Mouse (Mus musculus): Measurements from ENCODE around the gene Muc1.
A peak's percentile ranks its signal among the peaks of the same experiment; 100 is the strongest.

Muc1 gene

DNA sequence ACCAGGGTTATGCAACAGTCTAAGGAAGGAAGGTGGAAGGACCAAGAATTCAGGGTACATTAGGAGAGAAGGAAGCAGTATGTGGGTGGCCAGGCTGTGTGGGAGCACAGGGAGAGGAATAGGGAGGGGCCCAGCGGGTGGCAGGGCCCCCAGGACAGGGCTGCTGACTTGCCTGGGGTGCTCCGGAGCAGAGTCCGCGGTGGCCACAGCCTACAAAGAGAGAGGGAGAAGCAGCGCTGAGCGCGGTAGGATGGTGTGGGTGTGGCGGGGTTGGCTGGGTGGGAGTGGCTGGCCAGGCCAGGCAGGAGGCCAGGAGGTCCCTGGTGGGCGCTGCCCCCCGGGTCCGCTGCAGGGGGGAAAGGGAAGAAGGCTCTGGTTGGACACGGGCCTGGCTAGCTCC, 9.6 kb downstream of the Muc1 start:
- no peak for DNase-seq

DNA sequence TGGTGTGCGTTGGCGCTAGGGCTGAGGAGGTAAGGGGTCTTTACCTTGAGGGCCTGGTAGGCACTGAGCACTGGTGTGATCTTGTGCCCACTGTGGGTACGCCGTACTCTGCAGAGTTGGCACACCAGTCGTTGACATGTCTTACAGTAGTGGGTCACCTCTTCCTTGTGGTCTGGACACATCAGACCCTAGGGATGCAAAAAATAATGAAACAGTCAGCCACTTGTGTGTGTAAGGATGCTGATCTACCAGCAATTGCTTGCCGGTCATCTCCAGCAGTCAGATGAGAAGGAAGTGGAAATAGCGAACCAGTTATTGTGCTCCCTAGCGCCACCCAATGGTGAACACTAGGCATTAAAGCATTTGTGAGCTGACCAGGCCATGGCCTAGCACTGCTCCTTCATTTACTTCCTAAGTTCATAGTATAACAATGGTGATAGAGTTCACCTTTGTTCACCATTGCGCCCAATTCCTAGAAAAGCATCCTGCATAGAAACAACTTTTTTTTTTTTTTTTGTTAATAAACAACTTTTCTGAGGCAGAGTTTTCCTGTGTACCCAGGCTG, 13.6 kb downstream of the Muc1 start:
- DNase-seq, result peak; percentile 72

DNA sequence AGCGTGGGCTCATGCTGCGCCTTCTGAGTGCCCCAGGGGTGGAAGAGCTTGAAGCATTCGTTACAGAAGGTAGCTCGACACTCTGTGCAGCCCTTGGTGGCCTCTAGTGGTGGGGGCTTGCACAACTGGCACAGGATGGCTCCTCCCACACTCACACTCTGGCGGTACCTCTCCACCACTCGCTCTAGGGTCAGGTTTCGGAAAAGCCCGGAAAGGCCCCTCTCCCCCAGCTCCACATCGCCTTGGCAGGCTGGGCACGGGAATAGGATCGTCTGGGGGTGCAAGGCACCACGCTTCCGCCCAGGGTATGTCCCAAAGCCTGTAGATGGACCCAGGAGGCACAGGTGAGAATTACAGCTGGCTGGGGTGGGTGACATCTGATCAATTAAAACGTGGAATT, 14.8 kb downstream of the Muc1 start:
- peak; percentile 35 for DNase-seq

DNA sequence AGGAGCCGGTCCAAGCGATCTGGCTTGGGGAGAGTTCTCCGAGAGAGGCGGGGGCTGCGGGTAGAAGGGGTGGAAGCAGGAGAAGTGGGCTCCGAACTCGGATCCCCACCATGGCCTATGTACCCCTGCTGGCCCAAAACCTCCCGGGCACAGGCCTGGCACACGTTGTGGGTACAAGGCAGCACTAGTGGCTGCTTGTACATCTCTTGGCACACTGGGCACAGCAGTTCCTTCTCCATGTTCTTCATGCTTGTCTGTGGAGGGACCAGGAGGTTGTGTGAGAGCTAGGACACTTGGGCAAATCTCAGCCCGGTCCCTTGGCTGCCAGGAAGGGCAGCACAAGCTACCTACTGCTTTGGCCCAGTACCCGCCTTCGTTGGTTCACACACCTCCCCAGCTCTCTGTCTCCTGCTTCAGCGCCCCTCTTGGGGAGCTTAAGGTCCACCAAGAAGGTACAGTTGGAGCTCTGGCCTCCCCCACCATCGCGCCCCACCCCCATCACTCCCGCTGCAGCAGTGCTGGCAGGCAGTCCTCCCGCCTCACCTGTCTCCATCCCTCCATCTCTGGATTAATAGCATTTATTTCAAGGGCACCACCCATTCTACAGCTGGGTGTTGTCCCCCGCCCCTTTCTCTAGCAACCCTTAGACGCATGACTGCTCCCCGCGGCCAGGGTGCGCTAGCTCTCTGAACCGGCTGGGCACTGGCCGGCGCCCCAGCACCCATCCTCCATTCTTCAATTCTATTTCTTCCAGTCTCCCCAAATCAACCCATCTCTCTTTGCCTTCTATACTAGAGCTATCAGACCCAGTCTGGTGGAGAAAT, 15.5 kb downstream of the Muc1 start:
- DNase-seq, result no peak

DNA sequence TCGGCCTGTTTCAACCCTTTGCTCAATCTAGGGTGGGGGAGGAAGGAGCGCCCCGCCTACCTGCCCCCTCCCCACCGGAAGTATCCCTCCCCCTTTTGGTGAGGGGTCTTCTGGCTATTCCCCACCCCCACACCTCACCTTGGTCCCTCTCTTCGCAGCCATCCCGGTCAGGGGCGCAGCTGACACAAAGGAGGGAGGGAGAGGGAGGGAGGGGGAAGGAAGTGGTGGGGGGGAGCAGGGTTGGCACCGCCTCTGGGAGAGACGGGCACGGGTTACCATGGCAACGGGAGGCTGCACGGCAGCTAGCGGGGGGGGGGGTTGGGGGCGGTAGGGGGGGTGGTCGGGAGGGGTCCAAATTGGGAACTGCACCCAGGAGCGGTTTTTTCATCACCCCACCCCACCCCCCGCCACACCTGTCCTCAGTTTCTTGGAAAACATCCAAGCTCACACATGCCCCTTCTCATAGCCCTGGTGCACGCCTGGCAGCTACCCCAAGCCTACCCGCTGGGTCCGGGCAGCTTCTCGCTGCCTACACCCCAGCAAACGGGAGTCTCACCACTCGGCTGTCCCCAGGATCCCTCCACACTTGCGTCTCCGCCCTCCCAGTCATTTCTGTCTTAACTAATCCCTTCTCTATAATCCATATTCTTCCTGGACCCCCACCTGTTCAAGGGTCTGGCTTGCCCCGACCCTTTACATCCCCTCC, 16.3 kb downstream of the Muc1 start:
- DNase-seq, result peak; percentile 90

DNA sequence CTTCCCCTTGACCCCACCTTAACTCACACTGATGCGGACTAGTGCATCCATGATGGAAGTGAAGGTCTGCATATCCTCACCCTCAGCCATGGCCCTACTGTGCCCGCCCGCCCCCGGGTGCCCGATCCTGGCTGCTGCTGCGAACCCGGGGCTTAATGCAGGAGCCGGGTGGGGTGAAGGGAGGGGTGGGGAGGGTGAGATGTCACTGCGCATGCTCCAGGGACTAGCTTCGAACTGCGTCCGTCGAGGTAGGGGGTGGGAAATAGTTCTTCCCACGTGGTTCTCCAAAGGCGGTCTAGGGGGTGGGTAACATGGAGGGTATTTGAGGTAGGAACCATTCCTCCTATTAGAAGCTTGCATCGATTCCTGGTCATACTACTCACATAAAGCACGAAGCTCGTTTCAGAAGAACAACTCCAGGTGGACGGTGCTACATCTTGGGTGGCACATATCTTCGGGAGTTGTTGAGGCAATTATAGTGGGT, 16.9 kb downstream of the Muc1 start, which contains the start of gene Krtcap2:
TSS of gene Krtcap2 (plus strand) at position 279 of the 484 bp plus-strand sequence.
- DNase-seq, result peak; percentile 84

DNA sequence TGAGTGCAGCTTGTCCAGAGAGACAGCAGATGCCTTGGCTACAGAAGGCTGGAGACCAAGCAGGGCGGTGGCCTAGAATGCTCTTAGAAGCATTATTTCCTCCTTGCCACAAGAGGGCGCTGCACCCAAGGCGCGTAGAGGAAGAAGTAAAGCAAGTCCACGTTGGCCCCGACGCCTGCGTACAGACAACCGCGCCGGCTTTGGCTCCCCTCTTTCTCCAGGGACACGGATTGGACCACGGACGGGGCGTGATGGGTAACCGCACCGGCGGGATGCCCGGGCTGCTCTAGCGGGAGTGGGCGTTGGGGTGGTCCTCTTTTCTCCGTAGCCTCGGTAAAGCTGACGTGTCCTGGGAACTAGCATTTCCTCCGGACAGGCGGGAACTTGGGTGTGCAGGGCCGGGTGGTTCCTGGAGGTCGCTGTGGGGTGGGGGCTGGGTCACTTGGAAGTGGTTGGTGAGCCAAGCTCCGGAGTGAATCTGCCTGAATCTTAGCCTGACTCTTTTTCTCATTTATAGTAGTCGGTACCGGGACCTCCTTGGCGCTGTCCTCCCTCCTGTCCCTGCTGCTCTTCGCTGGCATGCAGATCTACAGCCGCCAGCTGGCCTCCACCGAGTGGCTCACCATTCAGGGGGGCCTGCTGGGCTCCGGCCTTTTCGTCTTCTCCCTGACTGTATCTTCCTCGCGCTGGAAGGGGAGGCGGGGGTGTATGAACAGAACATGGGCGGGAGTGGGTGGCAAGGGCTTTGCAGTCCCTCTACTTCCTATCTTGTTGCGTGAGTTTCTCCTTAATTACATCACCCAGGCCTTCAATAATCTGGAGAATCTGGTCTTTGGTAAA, 17.6 kb downstream of the Muc1 start, which contains the start of gene Trim46:
TSS of gene Trim46 (minus strand) at position 49 of the 840 bp plus-strand sequence.
- DNase-seq, result peak; percentile 93

DNA sequence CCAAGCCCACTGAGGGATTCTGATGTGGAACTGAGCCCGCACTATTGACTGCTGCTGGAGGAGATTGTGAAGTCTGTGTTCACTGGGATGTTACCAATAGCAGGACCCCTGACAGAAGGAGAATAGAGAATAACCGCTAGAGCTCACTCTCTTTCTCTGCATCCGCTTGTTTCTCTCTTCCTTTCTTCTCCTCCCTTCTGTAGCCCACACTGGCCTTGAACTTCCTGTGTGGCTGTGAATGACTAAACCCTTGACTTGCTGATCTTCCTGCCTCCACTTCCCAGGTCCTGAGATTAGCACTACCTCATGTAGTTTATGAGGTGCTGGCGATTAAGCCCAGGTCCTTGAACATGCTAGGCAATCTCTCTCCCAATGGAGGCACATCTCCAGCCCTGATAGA, 18.6 kb downstream of the Muc1 start:
- DNase-seq, result no peak

DNA sequence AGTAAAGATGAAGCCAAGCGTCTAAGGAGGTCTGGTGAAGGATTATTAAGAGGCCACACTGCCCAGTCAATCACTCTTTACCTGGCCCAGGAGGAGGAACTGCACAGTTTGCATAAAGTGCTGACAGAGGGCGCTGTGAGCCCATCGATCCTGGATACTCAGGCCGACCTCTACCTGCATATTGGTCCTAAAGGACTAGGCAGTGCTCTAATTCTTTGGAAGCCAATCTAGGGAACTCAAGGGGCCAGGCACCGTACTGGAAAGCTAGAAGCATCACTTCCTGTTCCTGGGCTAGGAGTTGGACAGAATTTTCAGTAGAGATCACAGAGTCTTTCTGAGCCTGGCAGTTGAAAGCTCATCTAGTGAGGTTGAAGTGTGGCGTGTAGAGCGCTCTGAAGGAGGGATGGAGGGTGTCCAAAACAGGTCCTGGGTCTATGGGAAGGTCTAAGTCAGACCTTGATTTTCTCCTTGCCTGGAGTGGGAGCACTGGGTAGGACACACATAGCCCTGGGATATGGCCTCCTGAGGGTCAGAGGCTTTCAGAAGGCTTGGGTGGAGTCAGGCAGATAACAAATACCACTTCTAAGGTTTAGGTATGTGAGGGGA, 21.7 kb downstream of the Muc1 start:
- DNase-seq, result peak; percentile 39

DNA sequence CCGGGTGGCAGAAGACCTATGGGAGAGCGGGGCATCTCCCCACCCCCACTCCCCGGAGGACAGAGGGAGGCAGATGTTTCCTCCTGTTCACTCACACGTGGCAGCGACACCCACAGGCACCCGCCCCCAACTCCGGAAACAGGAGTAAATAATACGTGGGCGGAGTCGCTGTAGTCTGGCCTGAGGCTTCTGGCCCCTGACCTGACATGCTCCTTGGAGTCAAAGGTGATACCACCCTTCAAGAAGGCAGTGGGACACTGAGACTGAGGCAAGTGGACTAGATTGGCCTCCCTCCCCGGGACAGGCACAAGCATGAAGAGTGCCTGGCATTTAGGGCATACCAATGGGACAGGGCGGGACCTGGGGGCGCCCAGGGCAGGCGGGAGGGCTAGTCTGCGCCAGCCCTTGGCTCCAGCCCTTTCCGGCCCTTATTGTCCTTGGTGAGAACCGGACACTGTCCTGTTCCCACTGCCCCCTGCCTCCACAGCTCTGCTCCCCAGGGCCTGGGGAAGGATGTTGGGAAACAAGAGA, 22.6 kb downstream of the Muc1 start:
- no peak for DNase-seq

DNA sequence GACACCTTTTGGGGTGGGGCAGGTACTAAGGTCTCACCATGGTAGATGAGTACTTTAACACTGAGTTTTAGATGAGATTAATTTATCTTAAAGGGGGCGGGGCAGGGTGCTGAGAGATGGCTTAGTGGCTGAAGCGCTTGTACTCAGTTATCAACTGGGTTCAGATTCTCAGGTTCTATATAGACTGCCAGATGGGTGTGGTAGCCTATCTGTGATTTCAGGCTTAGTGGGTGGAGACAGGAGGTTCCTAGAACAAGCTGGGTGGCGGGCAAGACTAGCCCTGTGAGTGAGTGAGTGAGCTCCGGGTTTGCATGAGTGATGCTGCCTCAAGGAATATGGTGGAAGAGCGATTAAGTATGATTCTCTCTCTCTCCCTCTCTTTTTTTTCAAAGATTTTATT, 26.1 kb downstream of the Muc1 start:
- DNase-seq, result no peak

DNA sequence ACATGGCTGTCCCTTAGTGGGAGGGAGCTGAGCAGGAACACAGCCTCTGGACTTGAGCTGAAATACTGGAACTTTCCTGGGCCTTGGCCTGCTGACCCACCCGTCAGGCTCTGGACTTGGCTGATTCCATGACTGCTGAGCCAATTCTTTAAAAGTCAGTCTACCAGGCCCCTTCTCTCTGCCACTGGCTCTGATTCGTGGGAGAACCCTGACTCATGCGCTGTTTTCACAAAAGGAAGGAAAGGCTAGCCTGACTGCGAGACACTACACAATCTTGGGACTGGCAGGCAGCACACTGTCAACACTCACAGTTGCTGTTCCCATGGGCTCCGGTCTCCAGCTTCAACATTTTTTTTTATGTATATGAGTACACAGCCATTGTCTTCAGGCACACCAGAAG, 27.3 kb downstream of the Muc1 start:
- DNase-seq, result no peak

DNA sequence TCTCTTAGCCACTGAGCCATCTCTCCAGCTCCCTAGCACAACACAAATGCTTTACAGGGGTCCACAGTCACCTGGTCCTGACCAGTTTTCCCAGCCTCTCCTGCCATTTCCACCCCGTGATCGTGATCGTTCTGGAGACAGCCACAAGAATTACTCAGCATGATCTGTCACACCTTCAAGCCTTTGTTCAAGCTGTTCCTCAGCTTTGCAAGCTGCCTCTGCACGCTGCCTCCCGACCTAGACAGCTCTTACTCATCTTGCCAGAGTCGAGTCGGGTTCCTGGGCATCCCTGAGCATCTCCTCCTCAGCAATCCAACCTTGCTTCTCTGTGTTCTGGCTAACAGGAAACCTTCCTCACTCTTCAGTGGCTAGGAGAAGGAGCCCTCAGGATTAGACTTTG, 30.2 kb downstream of the Muc1 start, which contains the start of gene Dpm3:
TSS of gene Dpm3 (plus strand) at position 283 of the 400 bp plus-strand sequence.
- no peak for DNase-seq

DNA sequence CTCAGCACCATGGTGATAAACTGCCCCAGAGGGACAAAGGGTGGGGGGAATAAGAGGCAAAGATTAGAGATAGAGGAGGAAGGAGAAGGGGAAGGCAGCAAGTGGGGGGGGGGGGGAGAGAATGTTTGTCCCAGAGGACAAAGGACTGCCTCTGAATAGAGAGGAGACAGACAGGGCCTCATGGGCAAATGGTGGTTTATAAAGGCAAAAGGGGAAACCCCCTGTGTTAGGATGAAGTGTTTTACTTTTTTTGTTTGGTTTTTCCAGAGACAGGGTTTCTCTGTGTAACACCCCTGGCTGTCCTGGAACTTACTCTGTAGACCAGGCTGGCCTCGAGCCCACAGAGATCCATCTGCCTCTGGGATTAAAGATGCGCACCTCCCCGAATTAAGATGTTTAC, 31.4 kb downstream of the Muc1 start:
- DNase-seq, result no peak

DNA sequence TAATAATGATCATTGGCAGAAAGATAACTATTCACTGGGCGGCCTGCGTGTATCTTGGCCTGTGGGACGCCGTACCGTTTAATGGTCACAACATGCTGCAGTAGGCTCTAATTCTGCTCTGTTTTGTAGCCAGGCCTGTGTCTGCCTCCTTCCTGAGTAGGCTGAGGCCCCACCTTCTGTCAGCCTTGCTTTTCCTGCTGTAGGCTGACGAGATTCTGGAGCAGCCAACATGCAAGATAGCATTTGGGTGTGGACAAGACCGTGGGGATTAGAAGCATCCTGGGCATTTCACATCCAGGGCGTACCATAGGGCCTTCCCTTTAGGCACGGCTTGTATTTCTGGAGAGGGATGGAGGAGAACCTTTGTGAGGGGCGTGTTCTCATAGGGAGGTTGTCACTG, 33.6 kb downstream of the Muc1 start:
- no peak for DNase-seq

DNA sequence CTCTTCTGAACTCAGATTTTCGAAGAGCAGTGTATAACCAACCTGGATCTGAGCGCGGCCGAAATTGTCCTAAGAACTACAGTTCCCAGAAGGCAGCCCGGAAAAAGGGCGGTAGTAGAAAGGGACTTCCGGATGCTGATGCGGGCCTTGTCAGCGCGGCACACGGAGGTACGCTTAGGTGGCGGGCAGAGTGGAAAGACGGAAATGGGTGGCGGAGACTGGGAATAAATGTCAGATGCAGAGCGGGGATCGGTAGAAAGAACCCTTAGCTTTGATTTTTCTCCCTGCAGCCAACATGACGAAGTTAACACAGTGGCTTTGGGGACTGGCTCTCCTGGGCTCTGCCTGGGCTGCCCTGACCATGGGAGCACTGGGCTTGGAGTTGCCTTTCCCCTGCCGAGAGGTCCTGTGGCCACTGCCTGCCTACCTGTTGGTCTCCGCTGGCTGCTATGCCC, 37.6 kb downstream of the Muc1 start:
- peak; percentile 75 for DNase-seq

DNA sequence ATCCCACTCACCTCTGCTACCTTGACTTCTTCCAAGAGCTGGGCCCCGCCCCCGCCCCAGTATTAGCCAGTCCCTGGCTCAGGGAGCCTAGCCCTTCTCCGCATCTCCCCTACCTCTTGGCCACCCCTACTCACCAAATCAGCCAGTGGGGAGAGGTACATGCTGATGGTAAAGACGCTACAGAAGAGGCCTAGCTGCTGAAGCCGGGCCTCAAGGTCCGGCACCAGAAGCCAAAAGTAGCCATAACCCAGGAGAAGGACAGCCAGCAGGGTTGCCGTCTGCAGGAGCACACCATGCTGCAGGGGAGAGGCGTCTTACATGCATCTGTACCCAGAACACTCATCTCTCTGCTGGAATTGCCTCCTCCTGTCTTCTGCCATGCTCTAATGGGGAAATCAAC, 40.1 kb downstream of the Muc1 start:
- DNase-seq, result no peak

DNA sequence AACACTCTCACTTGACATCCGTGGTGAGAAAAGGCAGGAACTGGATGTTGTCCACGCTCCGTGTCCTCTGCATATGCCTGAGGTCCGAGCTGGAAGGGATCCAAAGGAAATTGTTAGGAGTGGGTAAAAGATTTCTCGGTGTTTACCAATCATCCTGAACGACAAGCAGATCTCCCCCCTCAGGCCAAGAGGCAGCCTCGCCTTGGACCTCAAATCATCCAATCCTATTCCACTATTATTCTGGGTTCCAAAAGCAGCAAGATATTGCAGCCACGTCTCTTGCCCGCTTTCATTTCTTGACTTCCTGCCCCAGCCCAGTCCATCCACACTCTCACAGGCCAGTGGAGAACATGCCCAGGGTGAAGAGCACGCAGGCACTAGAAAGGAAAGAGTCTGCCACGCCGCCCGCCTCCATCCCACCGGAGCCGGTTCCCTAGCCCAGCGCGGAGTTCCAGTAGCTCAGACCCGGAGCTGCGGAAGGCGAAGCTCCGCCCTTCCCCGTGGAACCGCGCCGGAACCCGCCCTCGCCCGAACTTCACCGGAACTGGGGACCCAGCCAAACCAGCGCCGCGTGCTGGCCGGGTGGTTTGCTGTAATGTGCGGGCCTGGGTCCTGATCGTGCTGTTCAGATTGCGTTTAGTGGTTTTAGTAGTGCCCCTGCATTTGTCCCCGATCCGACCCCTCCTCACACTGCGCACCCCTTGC, 41.3 kb downstream of the Muc1 start, which contains the start of gene Slc50a1:
TSS of gene Slc50a1 (minus strand) at position 520 of the 705 bp plus-strand sequence.
- peak; percentile 89 for DNase-seq

DNA sequence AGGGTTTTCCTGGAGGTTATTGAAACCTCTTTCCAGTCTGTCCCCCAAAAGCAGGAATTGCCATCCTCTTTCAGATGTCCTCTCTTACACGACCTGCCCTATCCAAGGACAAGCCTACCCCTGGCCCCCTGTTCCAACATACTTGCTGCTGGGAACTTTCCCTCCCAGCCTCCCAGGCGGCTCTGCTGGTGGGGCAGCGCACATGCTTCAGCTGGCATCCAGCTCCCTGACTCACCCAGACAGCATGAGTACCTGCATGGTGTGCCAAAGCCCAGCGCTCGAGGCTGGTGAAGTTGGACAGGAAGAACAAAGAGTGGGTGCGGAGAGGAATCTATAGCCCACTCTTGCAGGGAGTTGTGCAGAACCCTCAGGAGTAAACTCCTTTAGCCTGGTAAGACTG, 42.0 kb downstream of the Muc1 start:
- no peak for DNase-seq

DNA sequence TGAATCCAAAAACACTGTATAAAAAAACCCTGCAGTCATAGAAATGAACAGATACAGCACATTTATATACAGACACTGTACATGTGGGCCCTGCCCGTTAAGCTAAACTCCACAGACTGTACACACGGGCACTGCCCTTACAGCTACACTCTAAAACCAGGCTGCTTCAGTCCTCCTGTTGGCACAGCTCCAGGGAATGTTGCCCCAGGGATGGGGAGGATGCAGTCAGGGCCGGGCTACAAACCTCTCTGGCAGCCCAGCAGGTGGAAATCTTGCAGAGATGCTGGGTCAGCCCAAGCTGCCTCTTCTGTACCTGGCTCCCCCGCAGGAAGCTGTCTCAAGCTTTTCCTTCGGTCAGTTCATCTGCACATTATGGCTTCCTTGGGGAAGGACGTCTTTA, 42.9 kb downstream of the Muc1 start:
- no peak for DNase-seq

DNA sequence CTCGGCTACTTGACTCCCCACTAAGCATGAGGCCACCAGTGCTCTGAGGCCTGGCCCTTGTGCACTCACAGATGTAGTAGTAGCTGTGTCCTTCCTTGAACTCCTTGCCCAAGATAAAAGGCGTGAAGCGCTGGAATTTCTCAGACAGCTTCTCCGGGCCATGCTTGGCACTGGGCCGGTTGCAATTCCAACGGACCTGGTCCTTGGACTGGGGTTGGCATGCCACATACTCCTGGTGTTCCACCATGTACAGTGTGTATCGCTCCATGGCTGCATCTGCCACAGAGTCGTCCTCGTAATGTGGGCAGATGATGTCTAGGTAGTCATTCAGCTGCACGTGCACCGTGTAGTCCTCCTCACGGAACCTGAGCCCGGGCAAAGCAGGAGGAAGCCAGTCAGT, 47.2 kb downstream of the Muc1 start:
- DNase-seq, result no peak
